Mouse (Mus musculus) embryonic fibroblast, embryonic 13.5 days (primary cell): ENCODE results near the gene 4930524J08Rik.

Experiments used
- CTCF ChIP-seq: IDR thresholded peaks from 2 replicates; pipeline ENCODE4 v1.5.1; 2011; ENCODE audit warnings: mild to moderate bottlenecking, control low read depth, low read length, moderate library complexity, borderline replicate concordance; ENCODE audit not compliant: insufficient read depth
- POLR2A ChIP-seq: IDR thresholded peaks from 2 replicates; pipeline ENCODE4 v1.6.1; 2011; ENCODE audit warnings: low read depth, mild to moderate bottlenecking, control low read depth, low read length, moderate library complexity

- no peak for TF ChIP-seq CTCF
- TF ChIP-seq POLR2A: no peak
Measured at GRCm38 (mm10) chr5:99983452-99984061, 4.7 kb downstream of the 4930524J08Rik start.
